Mouse (Mus musculus) stomach, embryonic 14.5 days (tissue): ENCODE results near the gene Btk. TPM values are rescaled to one million over a fixed set of nuclear protein-coding genes. Genes with fewer than 3 reads are reported as not detected.

Experiments
- ATAC-seq: fragments of 200-750 bp; cut with Nextera tagmentation; 2 replicates; pipeline ENCODE4 v1.8.0; 2017; ENCODE audit warnings: low read depth, moderate TSS enrichment; ENCODE audit not compliant: insufficient number of reproducible peaks, insufficient read depth, low FRiP score
- H3K27ac ChIP-seq: fragments of 300-500 bp; sonication (generic); 2 replicates; pipeline ENCODE4 v1.5.1; 2014; ENCODE audit warnings: mild to moderate bottlenecking, low read length, moderate library complexity, mixed read lengths
- H3K27me3 ChIP-seq: fragments of 300-500 bp; sonication (generic); 2 replicates; pipeline ENCODE4 v1.6.1; 2014; ENCODE audit warnings: low read length, control low read depth, mixed read lengths; ENCODE audit not compliant: control insufficient read depth, insufficient read depth
- H3K36me3 ChIP-seq: fragments of 300-500 bp; sonication (generic); 2 replicates; pipeline ENCODE4 v1.6.1; 2014; ENCODE audit warnings: mild to moderate bottlenecking, control low read depth, low read length, moderate library complexity, mixed read lengths; ENCODE audit not compliant: control insufficient read depth, insufficient read depth
- H3K4me1 ChIP-seq: fragments of 300-500 bp; sonication (generic); 2 replicates; pipeline ENCODE4 v1.6.1; 2014; ENCODE audit warnings: low read length, control low read depth, mixed read lengths; ENCODE audit not compliant: control insufficient read depth, insufficient read depth
- H3K4me2 ChIP-seq: fragments of 300-500 bp; sonication (generic); replicated peaks from 2 replicates; pipeline ENCODE4 v1.6.1; 2014; ENCODE audit warnings: low read depth, low read length, control low read depth
- H3K4me3 ChIP-seq: fragments of 300-500 bp; sonication (generic); 2 replicates; pipeline ENCODE4 v1.5.1; 2014; ENCODE audit warnings: low read depth, low read length, control low read depth
- H3K9ac ChIP-seq: fragments of 300-500 bp; sonication (generic); replicated peaks from 2 replicates; pipeline ENCODE4 v1.6.1; 2014; ENCODE audit warnings: low read depth, mild to moderate bottlenecking, control low read depth, low read length, moderate library complexity, mixed read lengths
- H3K9me3 ChIP-seq: fragments of 300-500 bp; sonication (generic); 2 replicates; pipeline ENCODE4 v1.6.1; 2016; ENCODE audit warnings: low read depth, low read length, control low read depth; ENCODE audit not compliant: control insufficient read depth
- WGBS: fragments of 180-500 bp; shearing (Covaris S2); extraction: QIAGEN DNeasy Blood & Tissue Kit; methylation state at CpG from one replicate; pipeline ENCODE4 v1.1.7; 2014; 5-methylcytosine and 5-hydroxymethylcytosine counted together
- polyA plus RNA-seq: library from polyadenylated mRNA; unstranded; fragments of >200 nt; fragmentation: Nextera tagmentation; extraction: Ambion mirVana; gene quantifications from 2 replicates; pipeline ENCODE4 v1.2.1, GENCODE M21; 2014

Gene Btk
- polyA plus RNA-seq, 1 experiment from 2014 or later, result 0.29 TPM

DNA sequence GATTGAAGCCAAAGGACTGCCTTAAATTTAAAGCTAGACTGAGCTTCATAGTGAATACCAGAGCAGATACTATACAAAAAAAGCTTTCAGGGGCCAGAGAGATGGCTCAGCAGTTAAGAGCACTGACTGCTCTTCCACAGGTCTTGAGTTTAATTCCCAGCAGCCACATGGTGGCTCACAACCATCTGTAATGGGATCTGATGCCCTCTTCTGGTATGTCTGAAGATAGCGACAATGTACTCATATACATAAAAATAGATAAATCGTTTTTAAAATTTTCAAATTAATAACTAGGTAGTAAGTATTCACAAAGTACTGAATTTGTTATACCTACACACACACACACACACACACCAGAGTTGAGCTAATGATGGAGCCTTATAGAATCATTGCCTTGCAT, 50.0 kb downstream of the Btk start:
- WGBS, result 77% methylated on average over 2 of the region's 2 CpGs
- H3K9me3 ChIP-seq, result no peaks in the 10 kb centered on the region
- no peak overlapping the region for H3K4me2 ChIP-seq
- H3K4me3 ChIP-seq, result no peak overlapping the region
- no peaks in the 10 kb centered on the region for H3K4me1 ChIP-seq
- no peak overlapping the region for H3K9ac ChIP-seq
- no peaks in the 10 kb centered on the region for H3K27me3 ChIP-seq
- H3K27ac ChIP-seq, result no peak overlapping the region
- no peaks in the 10 kb centered on the region for H3K36me3 ChIP-seq
- no peak for ATAC-seq

DNA sequence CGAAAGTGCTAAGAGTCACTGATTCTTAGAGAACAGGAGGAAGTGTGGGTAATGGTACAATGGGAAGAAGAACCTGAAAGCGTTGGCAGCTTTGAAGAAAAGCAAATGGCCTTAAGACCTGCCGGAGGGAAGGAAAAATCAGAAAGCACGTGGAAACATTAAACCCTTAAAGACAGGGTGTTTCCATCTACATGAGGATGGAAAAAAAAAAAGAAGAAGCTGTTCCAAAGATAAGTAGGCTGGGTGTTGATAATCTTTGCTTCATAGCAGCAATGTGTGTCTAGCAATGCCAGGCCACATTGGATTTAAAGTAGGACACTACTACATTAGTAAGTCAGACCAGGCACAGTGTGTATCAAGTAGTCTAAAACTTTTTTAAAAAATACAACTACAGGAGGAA, 58.1 kb downstream of the Btk start:
- 71% methylated on average over 4 of the region's 4 CpGs for WGBS
- no peaks in the 10 kb centered on the region for H3K4me1 ChIP-seq
- H3K4me2 ChIP-seq, result no peak overlapping the region
- no peak for ATAC-seq
- no peak overlapping the region for H3K27ac ChIP-seq
- no peak overlapping the region for H3K9ac ChIP-seq
- H3K36me3 ChIP-seq, result no peaks in the 10 kb centered on the region
- H3K9me3 ChIP-seq, result no peaks in the 10 kb centered on the region
- H3K4me3 ChIP-seq, result no peak overlapping the region
- no peaks in the 10 kb centered on the region for H3K27me3 ChIP-seq

DNA sequence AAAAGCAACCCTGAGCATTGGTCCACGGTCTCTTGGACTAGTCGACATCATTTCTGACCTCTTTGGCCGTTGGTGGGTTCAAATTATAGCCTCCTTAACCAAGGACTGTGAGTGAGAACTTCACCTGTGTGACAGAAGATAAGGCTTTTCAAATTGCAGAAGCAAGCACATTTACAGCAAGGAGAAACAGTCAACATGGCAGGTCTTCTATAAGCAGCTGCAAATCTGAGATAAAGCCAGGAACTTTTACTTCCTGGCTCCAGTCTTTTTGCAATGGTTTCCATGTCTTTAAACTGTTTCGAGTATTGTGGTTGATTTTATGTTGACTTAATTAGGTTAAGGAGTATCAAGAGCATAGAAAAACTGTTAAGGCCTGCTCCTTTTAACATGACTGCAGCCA, 59.6 kb downstream of the Btk start:
- Histone ChIP-seq H3K9me3 (no peaks in the 10 kb centered on the region), H3K36me3 (no peaks in the 10 kb centered on the region), H3K9ac (no peak overlapping the region), H3K4me2 (no peak overlapping the region), H3K4me3 (no peak overlapping the region), H3K4me1 (no peaks in the 10 kb centered on the region), H3K27me3 (no peaks in the 10 kb centered on the region), H3K27ac (no peak overlapping the region)
- WGBS, result 73% methylated on average over 4 of the region's 4 CpGs
- no peak for ATAC-seq

DNA sequence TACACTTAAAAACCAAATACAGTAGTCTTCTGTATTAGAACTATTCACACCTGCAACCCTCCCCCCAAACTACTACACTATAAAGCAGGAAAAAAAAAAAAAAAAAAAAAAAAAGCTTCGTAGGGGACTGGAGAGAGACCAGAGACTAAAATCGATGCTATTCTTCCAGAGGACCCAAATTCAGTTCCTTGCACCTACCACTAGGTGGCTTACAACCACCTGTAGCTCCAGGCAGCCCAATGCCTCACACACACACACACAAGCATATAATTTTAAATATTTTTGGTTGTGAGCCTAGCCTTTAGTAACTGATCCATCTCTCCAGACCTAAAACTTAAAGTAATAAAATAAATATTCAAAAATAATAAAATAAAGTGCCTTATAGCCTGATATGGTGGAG, 73.9 kb downstream of the Btk start:
- H3K9ac ChIP-seq, result no peak overlapping the region
- H3K9me3 ChIP-seq, result no peaks in the 10 kb centered on the region
- no peak overlapping the region for H3K27ac ChIP-seq
- no peak overlapping the region for H3K4me2 ChIP-seq
- no peaks in the 10 kb centered on the region for H3K36me3 ChIP-seq
- no peaks in the 10 kb centered on the region for H3K27me3 ChIP-seq
- no peaks in the 10 kb centered on the region for H3K4me1 ChIP-seq
- WGBS, result 41% methylated on average over 2 of the region's 2 CpGs
- ATAC-seq, result no peak
- no peak overlapping the region for H3K4me3 ChIP-seq

DNA sequence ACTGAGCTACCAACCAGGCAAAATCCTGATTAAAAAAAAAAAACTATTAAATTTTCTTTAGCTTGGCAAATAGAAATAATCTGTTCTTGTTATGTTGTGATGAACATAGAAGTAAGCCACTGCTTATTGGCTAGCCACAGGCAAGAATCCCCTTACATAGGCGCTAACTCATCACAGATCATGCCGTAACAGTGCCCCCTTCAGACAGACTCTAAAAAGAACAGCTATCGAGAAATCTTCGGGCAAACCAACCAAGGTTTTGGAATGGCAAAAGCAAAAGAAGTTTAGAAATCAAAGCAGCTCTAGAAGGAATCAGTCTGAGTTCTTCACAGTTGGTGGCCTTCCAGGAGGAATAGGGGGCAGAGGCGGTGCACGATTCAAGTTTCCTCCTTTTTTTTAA, 75.4 kb downstream of the Btk start:
- Histone ChIP-seq H3K27me3 (no peaks in the 10 kb centered on the region), H3K27ac (no peak overlapping the region), H3K36me3 (no peaks in the 10 kb centered on the region), H3K9me3 (no peaks in the 10 kb centered on the region), H3K4me2 (no peak overlapping the region), H3K4me3 (no peak overlapping the region), H3K4me1 (no peaks in the 10 kb centered on the region), H3K9ac (no peak overlapping the region)
- WGBS, result 73% methylated on average over 6 of the region's 6 CpGs
- ATAC-seq, result no peak

DNA sequence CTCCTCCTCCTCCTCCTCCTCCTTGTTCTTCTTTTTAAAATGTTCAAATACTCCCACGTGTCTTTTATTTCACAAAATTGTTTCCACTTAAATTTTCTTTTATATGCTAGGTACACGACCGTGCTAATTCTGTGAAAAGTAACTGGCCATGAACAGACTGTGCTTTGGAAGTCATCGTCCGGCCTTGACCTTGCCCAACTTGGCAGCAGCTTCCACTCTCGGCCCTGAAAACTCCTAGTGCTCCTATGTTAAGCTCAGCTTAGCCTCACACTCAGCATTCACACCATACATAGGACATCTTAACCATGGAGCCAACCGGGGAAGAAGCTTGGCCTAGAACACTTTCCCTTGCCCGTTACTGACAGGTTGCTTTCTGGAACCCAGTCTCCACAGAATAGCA, 82.7 kb downstream of the Btk start:
- Histone ChIP-seq H3K4me1 (no peaks in the 10 kb centered on the region), H3K27ac (no peak overlapping the region), H3K9ac (no peak overlapping the region), H3K9me3 (no peaks in the 10 kb centered on the region), H3K36me3 (no peaks in the 10 kb centered on the region), H3K27me3 (no peaks in the 10 kb centered on the region), H3K4me3 (no peak overlapping the region), H3K4me2 (no peak overlapping the region)
- no peak for ATAC-seq
- 78% methylated on average over 8 of the region's 8 CpGs for whole genome bisulfite sequencing

Other genes with a start within 250 kb of the Btk start
- 2.2 and 2.8 TPM in 2 replicates for gene Drp2, start 179.0 kb downstream of the Btk start, polyA plus RNA-seq
- 0.13 TPM in 1 of 2 replicates, not detected in the other for gene Taf7l, start 107.1 kb downstream of the Btk start, polyA plus RNA-seq
- 71.0 and 81.2 TPM in 2 replicates for gene Timm8a1, start 41.7 kb downstream of the Btk start, polyA plus RNA-seq
- gene Rpl36a, start 2.1 kb upstream of the Btk start, polyA plus RNA-seq, result 561 and 566 TPM in 2 replicates
- gene Gla, start 17.6 kb upstream of the Btk start, polyA plus RNA-seq, result 4.9 and 7.6 TPM in 2 replicates
- gene Hnrnph2, start 17.6 kb upstream of the Btk start, polyA plus RNA-seq, result 83.6 and 84.8 TPM in 2 replicates
- gene Armcx4, start 102.9 kb upstream of the Btk start, polyA plus RNA-seq, result 5.8 and 6.1 TPM in 2 replicates
- gene Armcx1, start 134.4 kb upstream of the Btk start, polyA plus RNA-seq, result 52.0 and 52.1 TPM in 2 replicates
- gene Armcx6, start 167.8 kb upstream of the Btk start, polyA plus RNA-seq, result 30.5 and 30.8 TPM in 2 replicates
- 79.8 and 84.8 TPM in 2 replicates for gene Armcx3, start 173.0 kb upstream of the Btk start, polyA plus RNA-seq
- 71.5 and 74.0 TPM in 2 replicates for gene Armcx2, start 225.7 kb upstream of the Btk start, polyA plus RNA-seq